Mouse (Mus musculus) urinary bladder, adult 18-20 months (tissue): ENCODE data around the gene Uqcrfs1.

ENCODE experiments used
- DNase-seq, 2 experiments: peaks; one replicate each; pipeline ENCODE4 v3.0.0; 2022; ENCODE audit warnings: low spot score in 2 of 2, mixed read lengths in 2 of 2

The Uqcrfs1 gene

DNA sequence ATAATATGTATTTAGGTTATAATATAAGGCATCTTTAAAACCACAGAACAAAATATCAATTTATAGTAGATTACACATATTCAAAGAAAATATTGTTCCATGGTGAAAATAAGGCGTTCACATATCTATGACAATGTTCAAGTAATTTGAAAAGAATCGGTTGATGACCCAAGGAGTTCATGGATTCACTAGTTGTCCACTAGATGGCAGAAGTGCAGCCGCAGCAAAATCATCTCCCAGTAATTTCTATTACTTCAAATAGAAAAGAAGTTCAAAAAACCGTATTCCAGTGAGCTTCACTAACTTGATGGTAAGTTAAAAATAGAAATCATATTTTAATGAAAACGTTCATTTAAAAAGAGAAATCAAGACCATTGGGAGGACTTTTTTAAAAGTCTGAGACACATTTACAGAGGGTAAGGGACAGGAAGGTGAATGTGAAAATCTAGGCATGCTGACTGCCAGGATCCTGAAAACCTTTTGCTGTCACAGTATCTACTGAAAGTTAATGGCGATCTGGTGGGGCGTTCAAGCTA is 43.2 kb downstream of the Uqcrfs1 start:
- DNase-seq: no peak
